Mouse (Mus musculus) right cerebral cortex, adult 18-20 months (tissue): ENCODE measurements around the gene Zfp763.
A peak's percentile ranks its signal among the peaks of the same experiment; 100 is the strongest.
"Not testable (repeated sequence)": the region's sequence is repeated elsewhere in the genome, so short reads cannot be mapped to it uniquely, and the experiment has no call there.

Source experiments
- DNase-seq: peaks from one replicate; pipeline ENCODE4 v3.0.0; 2022; ENCODE audit warnings: mixed read lengths

Gene Zfp763

GRCm38 (mm10) chr17:33032900-33033891, at the start of gene Zfp763:
Gene Zfp763 (minus strand): TSS chr17:33033402.
- peak; percentile 88 for DNase-seq

GRCm38 (mm10) chr17:33067958-33068357, 34.8 kb upstream of the Zfp763 start, which contains the start of gene 4921501E09Rik:
Gene 4921501E09Rik (minus strand): TSS chr17:33068058.
- no peak for DNase-seq

GRCm38 (mm10) chr17:33063001-33063400, 29.8 kb upstream of the Zfp763 start:
- no peak for DNase-seq

GRCm38 (mm10) chr17:33058791-33059190, 25.6 kb upstream of the Zfp763 start:
- no peak for DNase-seq

- no peak for DNase-seq
Measured at GRCm38 (mm10) chr17:33032376-33032775, 826 bp downstream of the Zfp763 start.

- DNase-seq: not testable (repeated sequence)
Measured at GRCm38 (mm10) chr17:33020434-33020833, 12.8 kb downstream of the Zfp763 start.

GRCm38 (mm10) chr17:33008337-33008736, 24.9 kb downstream of the Zfp763 start:
- no peak for DNase-seq

GRCm38 (mm10) chr17:32998492-32998891, 34.7 kb downstream of the Zfp763 start:
- DNase-seq: no peak

- DNase-seq: peak; percentile 89
Measured at GRCm38 (mm10) chr17:32992699-32993474, 40.3 kb downstream of the Zfp763 start, which contains the start of gene Zfp952. Gene Zfp952 (plus strand): TSS chr17:32993129.

GRCm38 (mm10) chr17:32991965-32992698, 41.1 kb downstream of the Zfp763 start:
- DNase-seq: peak; percentile 8

GRCm38 (mm10) chr17:32986301-32986700, 46.9 kb downstream of the Zfp763 start:
- DNase-seq: no peak

GRCm38 (mm10) chr17:32981361-32981760, 51.8 kb downstream of the Zfp763 start:
- no peak for DNase-seq
